Mouse (Mus musculus): ENCODE results near the gene Thy1.

The Thy1 gene

DNA sequence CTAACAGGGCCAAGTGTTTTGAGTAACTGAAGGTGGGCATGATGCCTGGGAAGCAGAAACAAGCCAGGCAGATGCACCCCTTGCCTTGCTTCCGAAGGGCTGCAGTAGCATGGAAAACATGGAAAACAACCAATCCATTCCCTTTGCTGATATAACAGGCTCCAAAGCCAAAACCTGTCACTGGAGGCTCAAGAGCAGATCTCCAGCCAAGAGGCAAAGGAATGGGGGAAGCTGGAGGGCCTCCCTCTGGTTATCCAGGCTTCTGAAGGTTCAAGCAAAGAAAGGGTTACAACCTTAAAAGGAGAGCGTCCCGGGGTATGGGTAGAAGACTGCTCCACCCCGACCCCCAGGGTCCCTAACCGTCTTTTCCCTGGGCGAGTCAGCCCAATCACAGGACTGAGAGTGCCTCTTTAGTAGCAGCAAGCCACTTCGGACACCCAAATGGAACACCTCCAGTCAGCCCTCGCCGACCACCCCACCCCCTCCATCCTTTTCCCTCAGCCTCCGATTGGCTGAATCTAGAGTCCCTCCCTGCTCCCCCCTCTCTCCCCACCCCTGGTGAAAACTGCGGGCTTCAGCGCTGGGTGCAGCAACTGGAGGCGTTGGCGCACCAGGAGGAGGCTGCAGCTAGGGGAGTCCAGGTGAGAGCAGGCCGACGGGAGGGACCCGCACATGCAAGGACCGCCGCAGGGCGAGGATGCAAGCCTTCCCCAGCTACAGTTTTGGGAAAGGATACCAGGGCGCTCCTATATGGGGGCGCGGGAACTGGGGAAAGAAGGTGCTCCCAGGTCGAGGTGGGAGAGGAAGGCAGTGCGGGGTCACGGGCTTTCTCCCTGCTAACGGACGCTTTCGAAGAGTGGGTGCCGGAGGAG lies at the start of gene Thy1:
TSS of gene Thy1 (plus strand) at position 549 of the 872 bp plus-strand sequence.
- DNase-seq: peak; percentile 52

DNA sequence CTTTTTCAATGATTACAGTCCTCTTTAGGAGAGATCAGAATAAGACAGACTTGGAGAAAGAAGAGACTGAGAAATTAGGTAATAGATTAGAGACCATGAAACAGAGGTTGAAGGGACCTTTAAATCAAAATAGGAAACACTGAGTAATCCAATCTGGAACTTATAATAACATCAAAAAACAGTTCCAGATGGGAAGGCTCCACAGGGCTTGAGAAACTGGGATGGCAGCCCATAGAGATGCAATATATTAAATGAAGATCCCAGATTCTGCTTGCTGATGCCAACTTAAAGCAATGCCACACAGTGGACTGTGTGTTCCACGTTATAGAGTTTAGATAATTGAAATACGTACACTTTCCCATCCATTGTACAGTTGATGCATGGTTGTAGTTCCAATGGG lies 45.5 kb upstream of the Thy1 start:
- no peak for DNase-seq

GRCm38 (mm10) chr9:43998851-43999250 lies 44.3 kb upstream of the Thy1 start:
- no peak for DNase-seq

GRCm38 (mm10) chr9:44004362-44004761 lies 38.8 kb upstream of the Thy1 start:
- DNase-seq: no peak

DNA sequence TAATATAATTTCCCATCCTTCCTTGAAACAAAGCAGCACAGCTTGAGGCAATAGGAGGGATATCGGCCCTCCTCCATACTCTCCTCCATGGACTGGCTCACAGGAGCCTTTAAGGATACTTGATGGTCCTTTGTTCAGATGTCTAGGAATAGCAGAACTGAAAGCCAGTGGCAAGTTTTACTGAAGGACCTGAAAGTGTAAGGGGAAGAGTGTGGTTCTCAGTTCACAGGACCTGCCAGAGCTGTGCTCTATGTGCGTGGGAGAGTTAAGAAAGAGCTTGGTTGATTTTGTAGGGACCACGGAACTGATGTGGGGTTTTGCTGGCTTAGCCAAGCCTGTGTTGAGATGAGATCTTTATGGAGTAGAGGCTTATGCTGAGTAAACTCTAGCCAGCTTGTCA lies 37.9 kb upstream of the Thy1 start:
- DNase-seq: no peak

- DNase-seq: no peak
Observed at GRCm38 (mm10) chr9:44007323-44007722, 35.9 kb upstream of the Thy1 start.

DNA sequence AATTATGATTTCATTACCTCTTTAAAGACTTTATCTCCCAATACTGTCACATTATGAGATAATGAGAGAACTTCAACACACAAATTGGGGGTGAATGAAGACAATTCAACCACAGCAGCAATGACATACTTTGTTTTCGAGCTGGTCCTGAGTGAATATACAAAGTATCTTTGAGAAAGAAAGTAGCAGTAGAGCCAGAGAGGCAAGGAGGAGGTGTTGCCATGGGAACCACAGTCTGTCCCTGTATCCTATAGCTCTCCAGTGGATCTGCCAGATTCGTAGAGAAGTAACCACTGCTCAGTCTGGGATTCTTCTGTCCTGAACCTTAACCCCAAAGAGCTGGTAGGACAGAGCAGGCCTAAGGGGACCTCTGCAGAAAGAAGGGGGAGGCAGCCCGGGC lies 35.2 kb upstream of the Thy1 start:
- no peak for DNase-seq

- no peak for DNase-seq
Observed at GRCm38 (mm10) chr9:44010900-44011299, 32.3 kb upstream of the Thy1 start.

GRCm38 (mm10) chr9:44011668-44012067 lies 31.5 kb upstream of the Thy1 start:
- DNase-seq: no peak

DNA sequence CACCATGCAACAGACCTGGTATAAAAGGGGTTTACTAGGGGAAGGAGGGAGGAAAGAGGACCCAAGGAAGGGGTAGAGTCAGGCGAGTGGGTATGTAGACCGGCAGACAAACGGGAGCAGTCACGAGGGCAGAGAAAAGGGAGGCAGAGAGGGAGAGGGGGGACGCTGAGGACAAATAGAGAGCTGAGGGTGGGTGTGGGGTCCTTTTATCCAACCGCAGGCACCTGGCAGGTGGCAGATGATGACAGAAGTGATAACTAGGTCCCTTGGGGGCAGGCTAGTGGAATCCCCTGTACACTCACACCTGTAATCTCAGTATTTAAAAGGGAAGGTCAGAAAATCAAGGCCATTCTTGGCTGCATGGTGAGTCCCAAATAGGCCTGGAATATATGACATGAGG lies 31.0 kb upstream of the Thy1 start:
- no peak for DNase-seq

DNA sequence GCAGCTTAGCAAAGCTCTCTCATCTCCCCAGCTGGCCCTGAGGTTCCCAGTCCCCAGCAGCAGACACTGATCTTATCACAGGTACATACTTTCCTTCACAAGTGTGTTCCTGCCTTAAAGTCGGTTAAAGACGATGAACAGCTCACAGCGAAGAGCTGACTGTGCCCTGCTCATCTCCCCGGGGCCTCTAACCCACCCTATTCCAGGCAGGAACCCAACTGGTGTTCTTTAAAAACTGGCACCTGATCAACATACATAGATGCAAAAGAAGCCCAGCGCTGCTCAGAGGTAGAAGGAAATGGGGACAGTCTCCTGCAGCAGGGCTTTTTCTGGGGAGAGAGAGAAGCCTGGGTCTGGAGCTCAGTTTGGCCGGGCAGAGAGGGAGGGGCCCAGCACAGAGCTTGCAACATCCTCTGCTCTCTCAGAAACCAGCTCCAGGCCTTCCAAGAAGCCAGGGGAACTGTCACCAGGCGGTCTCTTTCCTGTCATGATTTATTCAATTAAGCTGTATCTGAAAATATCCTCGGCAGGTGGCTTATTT lies 30.4 kb upstream of the Thy1 start:
- DNase-seq: no peak

GRCm38 (mm10) chr9:44013781-44014180 lies 29.4 kb upstream of the Thy1 start:
- no peak for DNase-seq

GRCm38 (mm10) chr9:44016304-44016703 lies 26.9 kb upstream of the Thy1 start:
- no peak for DNase-seq

DNA sequence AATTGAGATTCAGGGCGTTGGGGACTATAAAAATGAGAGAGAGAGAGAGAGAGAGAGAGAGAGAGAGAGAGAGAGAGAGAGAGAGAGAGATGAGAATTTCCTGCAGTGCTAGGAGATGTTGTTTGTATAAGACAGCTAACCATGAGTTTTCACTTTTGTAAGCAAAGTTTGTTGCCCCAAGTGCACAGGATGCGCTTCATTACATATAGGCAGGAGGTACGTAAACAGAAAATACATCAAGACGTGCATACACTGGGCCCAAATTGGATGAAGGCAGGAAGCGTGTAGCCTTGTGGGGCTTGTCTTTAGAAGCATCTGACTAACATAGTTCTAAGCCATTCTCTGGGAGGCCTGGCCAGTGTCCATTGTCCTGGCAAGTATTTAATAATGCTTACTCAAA lies 25.3 kb upstream of the Thy1 start:
- no peak for DNase-seq

DNA sequence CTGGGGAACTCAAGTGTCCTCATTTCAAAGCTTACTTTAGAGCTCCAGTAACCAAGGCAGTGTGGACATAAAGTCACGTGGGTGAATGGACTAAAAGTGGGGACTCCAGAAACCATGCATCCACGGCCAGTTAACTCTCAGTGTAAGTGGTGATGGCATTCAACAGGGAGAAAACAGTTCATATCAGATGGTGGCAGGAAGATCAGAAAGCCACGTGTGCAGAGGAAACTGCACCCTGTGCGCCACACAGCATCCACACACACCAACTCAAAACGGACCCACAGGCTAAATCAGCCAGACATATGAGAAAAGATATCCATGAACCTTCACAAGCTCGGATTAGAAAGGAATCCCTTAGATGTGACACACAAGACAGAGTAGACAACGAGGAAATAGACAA lies 23.2 kb upstream of the Thy1 start:
- DNase-seq: no peak

DNA sequence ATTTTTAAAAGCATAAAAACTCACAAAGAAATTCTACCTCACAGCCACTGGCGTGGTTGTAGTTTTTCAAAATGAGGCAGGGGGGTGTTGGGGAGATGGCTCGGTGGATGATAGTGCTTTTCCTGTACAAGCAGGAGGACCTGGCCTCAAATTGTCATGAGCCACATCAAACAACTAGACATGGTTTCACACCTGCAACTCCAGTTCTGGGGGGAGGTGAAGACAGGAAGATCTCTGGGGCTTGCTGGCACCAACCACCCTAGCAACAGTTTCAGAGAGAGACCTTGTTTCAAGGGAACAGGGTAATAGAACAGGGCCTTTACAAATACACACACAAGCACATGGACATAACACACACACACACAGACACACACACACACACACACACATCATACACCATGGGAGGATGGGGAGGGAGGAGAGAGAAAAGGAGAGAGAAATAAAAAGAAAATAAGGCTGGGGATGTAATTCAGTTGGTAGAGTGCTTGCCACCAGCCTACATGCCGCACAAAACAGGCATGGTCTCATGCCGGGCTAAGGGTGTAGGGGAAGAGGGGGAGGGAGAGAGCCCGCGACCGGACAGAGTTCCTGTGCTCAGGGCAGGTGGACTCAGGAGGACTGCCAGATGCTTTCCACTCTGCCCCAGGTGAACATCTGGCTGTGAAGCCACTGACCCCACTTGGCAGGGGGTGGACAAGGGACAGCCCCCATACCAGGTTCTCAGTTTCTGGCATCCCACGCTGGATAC lies 20.9 kb upstream of the Thy1 start:
- DNase-seq: no peak

GRCm38 (mm10) chr9:44024096-44024495 lies 19.1 kb upstream of the Thy1 start:
- no peak for DNase-seq

DNA sequence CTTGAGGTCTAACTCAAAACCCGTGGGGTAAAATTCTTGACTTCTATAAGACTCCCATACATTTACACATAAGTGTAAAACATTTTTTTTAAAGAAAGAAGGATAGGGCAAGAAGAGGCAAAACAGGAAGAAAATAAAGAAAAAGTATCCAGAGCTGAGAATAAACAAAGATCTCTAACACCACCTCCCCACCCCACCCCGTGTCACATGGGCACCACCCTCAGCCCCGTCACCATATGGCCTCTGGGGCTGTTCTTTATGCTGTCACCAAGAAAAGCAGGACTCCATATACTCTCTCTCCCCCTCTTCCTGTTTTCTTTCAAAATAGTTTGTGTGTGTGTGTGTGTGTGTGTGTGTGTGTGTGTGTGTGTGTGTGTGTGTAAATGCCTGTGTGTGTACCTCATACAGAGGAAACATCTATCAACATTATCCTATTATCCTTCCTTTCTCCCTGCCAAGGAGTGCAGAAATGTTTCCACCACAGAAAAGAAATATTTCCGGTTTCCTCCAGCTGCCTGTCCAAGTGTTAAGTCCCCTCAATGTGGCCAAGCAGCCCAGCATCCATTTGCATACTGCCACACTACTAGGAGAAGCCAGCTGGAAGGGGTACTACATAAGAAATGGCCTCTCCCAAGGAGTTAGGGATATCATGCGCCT lies 13.5 kb upstream of the Thy1 start:
- no peak for DNase-seq

DNA sequence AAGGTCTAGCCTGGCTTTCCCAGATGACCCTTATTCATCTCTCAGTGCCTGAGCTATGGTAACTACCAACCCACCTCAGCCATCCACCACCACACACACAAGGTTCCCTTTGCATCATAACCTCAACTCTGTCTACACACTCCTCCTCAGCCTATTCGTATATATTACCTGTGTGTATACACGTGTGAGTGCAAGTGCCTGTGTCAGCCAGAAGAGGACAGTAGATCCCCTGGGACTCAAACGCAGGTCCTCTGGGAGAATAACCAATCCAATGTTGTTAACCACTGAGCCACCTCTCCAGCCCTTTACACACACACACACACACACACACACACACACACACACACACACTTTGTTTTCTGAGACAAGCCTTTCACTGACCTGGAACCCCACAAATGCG lies 12.5 kb upstream of the Thy1 start:
- DNase-seq: no peak

GRCm38 (mm10) chr9:44031079-44031478 lies 12.1 kb upstream of the Thy1 start:
- DNase-seq: no peak

- DNase-seq: no peak
Observed at GRCm38 (mm10) chr9:44031946-44032345, 11.2 kb upstream of the Thy1 start.

- DNase-seq: no peak
Observed at GRCm38 (mm10) chr9:44033317-44033716, 9.9 kb upstream of the Thy1 start.

GRCm38 (mm10) chr9:44033957-44034727 lies 9.0 kb upstream of the Thy1 start:
- no peak for DNase-seq

Measured in embryo, embryonic 11 days (tissue).